Mouse (Mus musculus) lung, postnatal 10 days (tissue): ENCODE measurements at regions not wholly inside any gene's neighbourhood (a gene's known extent, or its start where the extent isn't known, plus 50 kb on each side); places are given as distances from the start of the nearest gene placed in this dataset.

ENCODE experiments used
- DNase-seq: peaks from one replicate; pipeline ENCODE4 v3.0.0; 2021

- DNase-seq, result peak; percentile 47
Measured at GRCm38 (mm10) chr17:80891656-80892055, 52.8 kb upstream of the Tmem178 start.

DNA sequence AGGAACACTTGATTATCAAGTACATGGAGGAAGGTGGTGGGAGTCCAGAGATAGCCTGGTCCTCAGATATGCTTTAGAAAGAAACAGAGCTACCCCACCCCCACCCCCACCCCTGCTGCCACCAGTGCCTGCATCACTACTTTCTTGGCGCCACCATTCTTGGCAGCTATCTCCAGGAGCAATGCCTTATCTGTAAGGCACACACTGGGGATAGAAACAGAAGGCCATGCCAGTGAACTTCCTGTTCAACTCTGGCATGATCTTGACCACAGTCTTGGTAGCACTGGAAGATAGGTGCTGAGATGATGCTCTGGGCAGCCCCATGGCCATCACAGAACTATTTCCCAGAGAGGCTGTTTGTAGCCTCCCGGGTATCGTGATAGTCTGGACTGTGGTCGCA is 55.3 kb upstream of the Tmem178 start:
- no peak for DNase-seq

DNA sequence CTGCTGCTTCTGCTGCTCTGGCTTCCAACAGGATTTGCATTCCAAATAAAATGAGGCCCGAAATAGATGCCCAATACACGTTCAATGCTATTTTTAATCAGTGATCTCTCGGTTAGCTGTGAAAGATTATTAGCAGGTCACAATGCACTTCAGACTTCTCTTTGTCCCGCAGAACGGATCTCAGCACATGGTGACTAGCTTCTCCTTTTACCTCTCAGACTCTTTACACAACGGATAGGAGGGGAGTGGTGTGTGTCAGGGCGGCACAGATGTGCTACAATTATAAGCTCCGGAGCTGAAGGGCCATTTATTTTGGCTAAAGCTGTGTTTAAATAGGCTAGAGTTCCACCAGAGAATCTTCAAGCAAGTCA is 56.7 kb upstream of the Tmem178 start:
- DNase-seq, result no peak

- no peak for DNase-seq
Measured at GRCm38 (mm10) chr17:80887021-80887748, 57.2 kb upstream of the Tmem178 start.

DNA sequence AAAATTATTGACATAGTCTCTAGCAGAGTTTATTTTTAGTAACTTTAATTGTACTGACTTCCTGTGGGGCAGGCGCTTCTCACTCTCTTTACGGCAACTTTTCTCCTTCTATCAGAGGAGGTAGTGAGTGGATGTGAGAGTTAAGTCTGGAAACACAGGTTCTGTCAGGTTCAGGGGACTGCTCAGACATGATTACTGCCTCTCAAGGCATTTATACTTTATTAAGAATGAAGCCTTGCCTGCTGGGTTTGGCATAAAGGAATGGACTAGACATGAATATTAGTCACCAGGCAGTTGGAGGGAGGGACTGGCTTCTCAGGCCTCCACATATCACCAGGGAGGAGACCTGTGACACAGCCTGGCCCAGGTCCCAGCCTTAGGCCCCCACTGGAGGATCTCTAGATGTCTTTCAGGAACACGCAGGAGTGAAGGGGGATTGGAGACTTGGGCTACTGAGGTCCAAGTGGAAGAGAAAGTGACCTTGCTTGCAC is 58.2 kb upstream of the Tmem178 start:
- DNase-seq, result no peak

DNA sequence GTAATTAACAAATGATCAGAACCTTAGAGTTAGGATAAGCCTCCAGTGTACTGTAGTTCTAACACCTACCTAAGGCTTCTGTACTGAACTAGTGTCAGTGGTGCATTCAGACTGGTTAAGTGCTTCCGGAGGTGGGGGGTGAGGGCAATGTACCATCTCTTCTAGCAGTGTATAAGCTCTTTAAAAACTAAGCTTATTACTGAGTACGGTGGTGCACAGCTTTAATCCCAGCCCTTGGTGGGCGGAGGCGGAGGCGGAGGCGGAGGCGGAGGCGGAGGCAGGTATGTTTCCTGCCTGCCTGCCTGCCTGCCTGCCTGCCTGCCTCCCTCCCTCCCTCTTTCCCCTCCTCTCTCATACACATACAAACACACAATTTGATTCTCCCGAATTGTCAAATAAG is 58.7 kb upstream of the Tmem178 start:
- DNase-seq, result no peak

- DNase-seq, result no peak
Measured at GRCm38 (mm10) chr17:80884886-80885285, 59.5 kb upstream of the Tmem178 start.

DNA sequence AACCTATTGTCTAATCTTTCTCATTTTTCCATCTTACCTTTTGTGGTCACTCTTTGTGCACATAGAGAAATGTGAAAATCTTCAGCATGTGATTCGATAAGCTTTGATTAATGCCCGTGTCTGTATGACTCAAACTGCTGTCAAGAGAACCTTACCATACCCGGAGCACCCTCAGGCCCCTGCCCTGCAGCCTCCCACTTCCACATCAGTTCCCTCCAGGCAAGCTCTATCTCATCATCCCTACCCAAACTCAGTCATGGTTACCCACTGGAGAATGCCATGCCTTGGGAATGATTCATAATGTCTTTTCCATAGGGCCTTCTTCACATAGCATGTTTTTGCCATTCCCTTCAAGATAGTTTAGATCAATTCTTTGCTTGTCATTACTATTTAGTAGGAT is 62.0 kb upstream of the Tmem178 start:
- DNase-seq, result no peak

DNA sequence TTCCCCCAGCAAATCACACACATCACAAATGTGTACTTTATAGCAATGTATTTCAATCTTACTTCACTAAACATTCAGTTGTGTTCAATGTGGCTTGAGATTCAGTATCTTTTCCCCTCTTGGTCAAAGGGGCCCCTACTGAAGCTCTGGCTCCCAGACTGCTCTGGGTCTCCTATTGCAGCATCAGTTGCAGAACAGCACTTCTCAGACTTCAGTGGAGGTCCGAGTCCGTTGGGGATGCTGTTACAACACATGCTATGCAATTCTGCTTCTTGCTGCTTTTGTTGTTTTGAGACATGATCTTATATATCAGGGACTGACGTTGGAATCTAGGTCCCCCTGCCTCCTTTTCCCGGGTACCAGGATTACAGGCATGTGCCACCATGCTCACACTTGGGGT is 64.1 kb upstream of the Tmem178 start:
- no peak for DNase-seq

DNA sequence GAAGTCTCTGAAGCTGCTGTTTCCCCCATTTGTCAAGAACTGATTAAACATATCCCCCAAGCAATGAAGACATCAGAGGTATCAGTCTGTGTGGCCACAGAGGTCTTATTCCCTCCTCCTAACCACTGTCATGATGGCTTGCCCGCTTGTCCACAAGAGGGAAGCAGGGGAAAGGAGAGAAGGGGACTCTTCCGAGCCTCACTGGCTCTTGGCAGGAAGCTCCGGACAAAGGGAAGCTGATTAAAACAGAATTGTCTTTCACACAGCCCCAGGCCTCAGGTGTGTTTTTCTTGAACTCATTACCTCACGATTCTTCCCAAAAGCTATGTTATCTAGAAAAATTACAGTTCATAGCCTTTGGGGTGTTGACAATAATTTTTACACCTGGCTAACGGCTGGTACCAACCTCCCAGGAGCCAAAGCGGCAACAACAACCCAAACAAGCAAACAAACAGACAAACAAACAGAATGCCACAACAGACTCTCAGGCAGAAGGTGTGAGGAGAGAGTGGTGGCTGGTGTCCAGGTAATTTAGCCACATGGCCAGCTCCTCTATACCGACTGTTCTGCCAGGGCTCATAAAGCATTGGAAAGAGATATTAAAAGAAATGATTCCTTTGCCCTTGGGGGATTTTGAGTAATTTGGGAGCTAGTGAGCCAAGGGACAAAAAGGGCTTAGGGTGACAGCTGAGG is 68.9 kb upstream of the Tmem178 start:
- DNase-seq, result peak; percentile 77

GRCm38 (mm10) chr17:80870965-80871364 is 73.5 kb upstream of the Tmem178 start:
- DNase-seq, result no peak

DNA sequence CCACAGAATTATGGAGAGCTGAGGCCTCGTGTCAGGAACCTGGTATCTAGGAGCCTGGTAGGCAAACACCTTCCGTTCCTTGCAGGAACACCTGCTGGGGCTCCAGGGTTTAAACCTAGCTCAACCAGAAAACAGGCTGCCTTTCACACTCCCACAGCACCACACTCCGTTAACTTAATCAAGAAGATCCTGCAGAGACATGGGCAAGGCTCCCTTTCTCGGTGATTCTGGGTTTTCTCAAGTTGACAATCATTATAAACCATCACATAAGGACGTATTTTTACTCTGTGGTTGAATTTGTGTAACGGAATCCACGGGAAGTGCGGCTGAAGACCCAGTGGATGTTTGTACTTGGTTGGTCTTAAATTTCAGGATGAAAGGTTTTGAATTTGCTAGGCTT is 82.1 kb upstream of the Tmem178 start:
- DNase-seq, result no peak

DNA sequence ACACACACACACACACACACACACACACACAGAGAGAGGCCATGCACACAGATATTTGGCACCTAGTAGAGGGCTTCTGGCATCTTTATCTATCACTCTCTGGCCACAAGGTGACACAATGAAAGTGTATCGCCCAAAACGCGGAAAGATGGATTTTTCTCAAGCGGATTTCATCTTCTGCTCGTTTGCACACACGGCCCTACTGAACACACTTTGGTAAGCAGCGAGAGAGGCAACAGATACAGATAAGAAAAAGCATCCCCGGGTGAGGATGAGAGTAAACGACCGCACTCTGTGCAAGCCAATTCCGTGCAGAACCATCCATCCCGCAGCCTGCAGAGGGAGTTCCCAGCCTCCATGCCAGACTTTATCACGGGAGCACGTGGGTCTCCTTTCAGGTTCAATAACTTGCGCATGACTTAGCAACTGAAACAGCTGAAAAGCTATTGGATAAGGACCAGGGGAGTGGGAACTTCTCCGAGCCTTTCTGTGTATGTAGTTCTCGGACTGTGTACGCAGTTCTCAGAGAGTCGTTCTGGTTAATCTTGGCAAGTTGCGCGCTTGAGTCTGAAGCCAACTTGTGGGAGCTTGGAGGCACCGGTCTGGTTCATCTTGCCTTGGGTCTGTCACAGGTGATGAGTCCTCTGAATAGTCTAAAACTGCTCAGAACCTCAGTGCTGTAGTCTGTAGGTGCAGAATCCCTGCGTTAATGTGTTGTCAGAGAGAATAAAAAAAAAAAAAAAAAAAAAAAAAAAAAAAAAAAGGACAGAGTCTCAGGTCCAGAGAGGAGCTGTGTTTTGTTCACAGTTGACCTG is 97.2 kb upstream of the Tmem178 start:
- peak; percentile 40 for DNase-seq

DNA sequence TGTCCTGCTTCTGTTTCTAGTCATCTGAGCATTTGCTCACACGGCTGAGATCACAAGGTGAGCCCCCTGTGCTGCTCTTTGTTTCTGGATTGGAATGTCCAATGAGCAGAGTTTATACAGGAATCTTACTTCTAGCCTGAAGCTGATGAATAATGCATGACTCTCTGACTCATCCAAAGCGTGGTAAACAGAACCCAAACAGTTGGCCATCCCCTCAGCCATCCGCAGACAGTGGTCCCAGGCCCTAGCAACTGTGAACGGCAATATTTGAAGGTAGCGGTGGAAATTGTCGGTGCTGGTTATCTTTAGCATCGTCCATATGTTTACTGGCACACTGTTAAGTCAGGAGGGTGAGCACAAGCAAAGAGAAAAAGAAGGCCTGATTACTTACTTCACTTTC is 99.1 kb upstream of the Tmem178 start:
- DNase-seq, result no peak

GRCm38 (mm10) chr17:80841903-80842302 is 102.5 kb upstream of the Tmem178 start:
- DNase-seq, result no peak

GRCm38 (mm10) chr17:80840896-80841295 is 103.5 kb upstream of the Tmem178 start:
- DNase-seq, result no peak

DNA sequence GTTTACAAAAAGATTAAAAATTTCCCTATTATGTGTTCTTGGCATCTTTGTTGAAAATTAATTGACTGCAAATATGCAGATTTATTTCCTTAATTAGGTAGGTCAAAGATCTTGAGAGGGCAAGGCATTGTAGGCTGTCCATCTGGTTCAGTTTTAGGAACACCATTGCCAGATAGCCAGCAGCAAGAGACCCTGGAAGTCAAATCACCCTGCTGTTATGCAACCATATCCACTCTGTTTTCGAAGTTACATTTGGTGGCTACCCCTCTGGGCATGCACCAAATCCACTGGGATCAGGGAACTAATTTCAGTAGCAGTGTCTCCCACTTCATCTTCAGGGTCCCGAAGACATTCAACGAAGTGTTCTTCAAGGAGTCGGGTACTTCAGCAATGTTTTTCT is 104.0 kb upstream of the Tmem178 start:
- no peak for DNase-seq

DNA sequence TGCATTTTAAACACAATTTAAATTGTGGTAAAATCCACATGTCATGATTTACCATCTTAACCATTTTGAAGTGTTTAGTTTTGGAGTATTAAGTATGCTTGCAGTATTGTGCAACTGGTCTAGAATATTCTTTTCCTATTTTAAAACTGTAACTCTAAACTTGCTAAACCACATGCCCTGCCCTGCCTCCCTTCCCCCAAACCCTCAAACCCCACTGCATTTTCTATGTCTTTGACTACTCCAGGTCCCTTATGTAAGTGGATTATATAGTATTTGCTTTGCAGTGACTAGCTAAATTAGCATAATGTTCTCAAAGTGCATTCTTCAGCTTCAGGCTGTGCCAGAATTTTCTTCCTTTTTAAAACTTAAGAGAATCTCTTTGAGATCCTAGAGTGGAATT is 106.4 kb upstream of the Map4k3 start:
- no peak for DNase-seq

- DNase-seq, result no peak
Measured at GRCm38 (mm10) chr17:80834176-80834517, 105.9 kb upstream of the Map4k3 start.

DNA sequence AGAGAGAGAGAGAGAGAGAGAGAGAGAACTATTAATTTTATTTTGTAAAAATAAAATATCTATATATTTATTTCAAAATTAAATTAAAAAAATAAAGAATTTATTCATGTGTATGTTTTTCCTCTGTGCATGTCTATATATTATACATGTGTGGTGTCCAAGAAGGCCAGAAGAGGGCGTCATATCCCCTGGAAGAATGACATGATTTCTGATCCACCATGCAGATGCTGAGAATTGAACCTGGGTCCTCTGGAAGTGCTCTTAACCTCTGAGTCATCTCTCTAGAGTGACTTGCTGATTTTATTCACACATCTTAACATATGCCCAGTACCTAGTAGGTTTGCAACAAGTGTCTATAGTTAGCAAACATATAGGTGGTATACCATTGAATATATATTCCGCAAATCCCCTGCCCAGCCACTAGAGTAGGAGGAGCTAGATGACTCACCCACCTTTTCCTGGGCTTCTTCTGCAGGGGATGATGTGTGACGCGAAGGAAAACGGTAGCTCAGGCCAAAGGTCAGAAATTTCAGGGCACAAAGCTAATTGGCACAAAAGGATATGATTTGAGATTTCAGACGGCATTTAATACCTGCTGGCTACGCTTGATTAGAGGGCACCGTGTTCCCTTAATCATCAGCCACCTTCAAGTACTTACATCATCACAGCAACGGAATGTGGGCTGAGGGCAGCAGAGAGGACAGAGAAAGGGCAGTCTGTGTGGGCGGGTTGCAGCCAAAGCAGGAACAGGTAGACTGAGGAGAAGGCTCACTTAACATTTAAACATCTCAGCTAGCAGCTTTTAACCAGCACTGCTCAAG is 105.3 kb upstream of the Map4k3 start:
- no peak for DNase-seq

DNA sequence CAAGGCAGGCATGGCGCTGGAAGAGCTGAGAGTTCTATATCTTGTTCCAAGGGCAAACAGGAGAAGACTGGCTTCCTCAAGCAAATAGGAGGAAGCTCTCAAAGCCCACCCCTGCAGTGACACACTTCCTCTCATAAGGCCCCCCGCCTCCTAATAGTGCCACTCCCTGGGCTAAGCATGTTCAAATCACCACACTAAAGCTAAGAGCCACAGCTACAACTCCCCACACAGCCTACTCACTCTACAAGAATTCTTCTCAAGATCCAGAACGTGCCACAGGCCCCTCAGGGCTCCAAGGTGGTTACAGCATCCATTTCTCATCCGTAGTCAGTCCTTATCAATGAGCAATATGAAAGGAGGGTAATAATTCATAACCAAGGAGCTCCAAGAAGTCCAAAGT is 103.4 kb upstream of the Map4k3 start:
- DNase-seq, result no peak

GRCm38 (mm10) chr17:80827896-80828295 is 99.6 kb upstream of the Map4k3 start:
- DNase-seq, result no peak

GRCm38 (mm10) chr17:80827361-80827760 is 99.1 kb upstream of the Map4k3 start:
- DNase-seq, result no peak
